Mouse (Mus musculus) kidney, adult 9 months (tissue): ENCODE data around the gene Slc8a1.
A peak's percentile ranks its signal among the peaks of the same experiment; 100 is the strongest.

Source experiments
- DNase-seq: peaks from one replicate; pipeline ENCODE4 v3.0.0; 2022

Slc8a1 gene

DNA sequence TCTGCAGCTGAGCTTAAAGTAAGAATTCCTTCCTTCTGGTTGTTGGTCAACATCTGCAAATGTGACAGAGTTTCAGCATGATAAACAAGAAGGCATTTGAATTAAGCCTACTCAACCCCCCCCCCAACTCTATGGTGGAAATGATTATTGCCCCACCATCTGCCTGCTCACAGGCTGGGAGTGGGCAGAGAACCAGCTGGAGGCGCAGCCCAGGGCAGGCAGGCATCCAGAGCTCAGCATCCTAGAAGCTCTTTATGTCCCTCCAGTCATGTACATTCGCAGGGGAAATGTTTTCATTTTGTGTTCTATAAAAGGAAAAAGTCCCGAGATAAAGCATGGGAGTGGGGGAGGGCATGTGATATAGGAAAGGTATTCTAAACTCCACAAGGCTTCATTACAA lies 235.4 kb downstream of the Slc8a1 start:
- DNase-seq, result no peak

DNA sequence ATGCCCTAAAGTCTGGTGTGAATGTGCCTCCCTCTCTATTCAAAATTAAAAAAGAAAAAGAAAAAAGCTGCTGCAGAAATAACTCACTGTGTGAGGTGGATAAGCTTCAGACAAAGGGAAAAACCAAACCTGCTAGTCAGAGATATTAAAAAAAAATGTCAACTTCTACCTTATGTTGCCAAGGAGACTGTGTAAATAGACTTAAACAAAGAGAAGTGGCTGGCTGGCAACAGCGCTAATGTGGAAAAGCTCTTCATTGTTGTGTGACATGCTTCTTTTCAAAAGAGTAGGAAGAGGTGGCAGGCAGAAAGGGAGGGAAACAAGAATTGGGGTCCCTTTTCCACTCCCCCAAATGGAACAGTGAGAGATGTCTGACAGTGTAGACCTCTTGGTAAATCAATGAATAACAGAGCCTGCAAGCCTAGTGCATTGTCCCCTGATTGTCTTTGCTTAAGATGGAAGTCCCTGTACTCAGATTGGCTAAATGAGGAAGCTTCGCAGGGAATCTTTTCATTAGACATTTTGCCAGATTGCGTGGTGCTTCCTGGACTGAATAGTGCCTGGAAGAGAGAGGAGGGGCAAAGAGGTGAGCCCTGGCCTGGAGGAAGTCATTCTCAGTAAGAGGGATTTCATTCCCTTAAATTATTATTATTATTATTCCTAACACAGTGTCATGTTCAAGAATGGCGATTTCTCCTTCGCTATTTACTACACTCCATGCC lies 237.3 kb downstream of the Slc8a1 start:
- DNase-seq, result no peak

GRCm38 (mm10) chr17:81497919-81498318 lies 240.3 kb downstream of the Slc8a1 start:
- peak; percentile 11 for DNase-seq

GRCm38 (mm10) chr17:81496616-81497015 lies 241.6 kb downstream of the Slc8a1 start:
- DNase-seq, result no peak

DNA sequence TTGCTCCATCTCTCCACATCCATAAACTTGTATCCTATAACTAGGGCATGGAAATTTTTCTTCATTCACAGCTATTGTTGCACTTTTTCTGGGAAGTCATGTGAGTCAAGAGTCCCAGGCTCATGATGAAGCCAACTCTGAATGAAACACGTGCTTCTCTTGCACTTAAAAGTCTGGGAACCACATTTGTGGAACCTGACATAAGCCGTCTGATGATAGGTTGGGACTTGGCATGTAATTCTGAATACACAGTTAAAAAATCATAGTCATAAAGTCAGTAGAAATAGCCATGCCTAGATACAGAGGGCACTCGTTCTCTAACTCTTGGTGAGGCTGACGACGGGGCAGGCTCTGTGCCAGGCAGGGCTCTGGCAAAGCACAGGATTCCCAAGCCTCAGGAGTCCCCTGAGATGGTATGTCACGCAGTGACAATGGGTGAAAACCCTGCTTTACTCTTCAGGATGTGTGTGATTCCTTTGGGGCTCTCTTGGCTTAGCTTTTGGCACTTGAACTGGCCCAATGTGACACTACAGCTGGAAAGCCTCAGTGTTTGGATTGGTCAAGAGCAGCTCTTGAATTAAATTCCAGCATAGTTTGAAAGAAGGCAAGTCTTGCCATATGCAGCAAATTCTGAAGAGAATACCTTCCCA lies 245.8 kb downstream of the Slc8a1 start:
- DNase-seq, result no peak

DNA sequence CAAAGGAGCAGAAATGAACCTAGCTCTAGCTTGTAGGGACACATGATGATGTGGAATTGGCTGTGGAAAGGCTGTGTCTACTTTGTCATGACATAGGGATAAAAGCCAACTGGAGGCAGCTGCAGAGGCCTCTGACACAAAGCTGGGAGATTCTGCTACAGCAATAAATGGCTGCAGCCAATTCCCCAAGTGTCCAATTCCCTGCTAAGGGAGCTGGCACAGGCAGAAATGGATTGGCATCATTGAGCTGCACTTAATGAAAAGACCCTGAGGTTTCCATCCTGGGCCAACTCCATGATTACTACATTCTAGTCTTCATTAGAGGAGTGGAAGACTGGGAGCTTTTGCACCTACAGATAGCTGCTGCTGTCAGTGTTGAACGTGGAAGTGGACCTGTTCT lies 251.8 kb downstream of the Slc8a1 start:
- no peak for DNase-seq

- DNase-seq, result no peak
Measured at GRCm38 (mm10) chr17:81481843-81482490, 256.2 kb downstream of the Slc8a1 start.

- peak; percentile 76 for DNase-seq
Measured at GRCm38 (mm10) chr17:81480351-81481161, 257.6 kb downstream of the Slc8a1 start.

DNA sequence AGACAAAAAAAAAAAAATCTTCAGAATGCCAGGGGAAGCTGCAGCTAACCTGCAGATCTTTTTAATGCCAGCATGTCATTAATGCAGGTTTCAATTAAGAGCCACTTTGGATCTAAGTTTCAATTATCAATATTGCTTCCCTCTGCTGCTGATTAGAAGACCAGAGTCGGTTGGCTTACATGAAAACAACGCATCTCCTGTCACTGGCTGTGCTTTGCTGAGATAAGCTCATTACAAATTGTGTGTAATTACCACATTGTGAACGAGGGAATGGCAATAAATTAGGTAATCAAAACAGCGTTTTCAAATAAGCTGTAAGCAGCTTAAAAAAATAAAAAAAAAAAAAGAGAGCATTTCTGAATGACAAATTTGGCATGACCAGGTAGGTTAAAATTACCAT lies 258.4 kb downstream of the Slc8a1 start:
- DNase-seq, result no peak

DNA sequence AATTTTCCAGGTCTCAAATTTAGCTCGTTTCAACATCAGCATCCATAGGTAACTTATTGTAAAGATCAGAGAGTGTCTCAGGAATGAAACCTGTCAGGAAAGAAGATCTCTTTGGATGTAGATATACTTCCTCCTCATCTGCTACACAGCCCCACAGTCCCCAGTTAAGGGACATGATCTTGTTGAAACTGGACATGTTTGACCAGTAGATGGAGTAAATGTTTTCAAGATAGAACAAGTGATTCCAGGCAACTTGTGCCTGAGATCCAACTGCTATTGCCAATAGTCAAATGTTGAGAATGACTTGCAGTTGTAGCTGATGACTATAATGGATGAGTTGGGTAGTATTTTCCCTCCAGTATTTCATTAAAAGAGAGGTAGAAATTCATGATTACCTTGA lies 260.8 kb downstream of the Slc8a1 start:
- peak; percentile 12 for DNase-seq

DNA sequence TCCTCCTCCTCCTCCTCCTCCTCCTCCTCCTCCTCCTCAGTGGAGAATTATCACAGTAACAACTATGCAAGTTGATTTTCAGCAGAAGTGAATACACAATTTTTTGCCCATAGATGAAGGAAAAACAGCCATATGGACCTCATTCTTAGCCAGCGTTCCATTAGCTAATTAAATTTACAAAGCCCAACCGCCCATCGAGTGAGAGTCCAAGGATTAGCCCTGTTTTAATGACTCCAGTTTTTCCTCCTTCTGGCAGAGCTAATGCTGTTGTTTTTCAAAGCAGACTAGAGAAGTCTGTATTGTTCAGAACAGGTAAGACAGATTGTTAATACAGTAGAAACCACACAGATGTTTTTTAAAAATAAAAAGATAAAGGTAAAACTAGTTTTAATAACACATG lies 264.8 kb downstream of the Slc8a1 start:
- DNase-seq, result no peak

DNA sequence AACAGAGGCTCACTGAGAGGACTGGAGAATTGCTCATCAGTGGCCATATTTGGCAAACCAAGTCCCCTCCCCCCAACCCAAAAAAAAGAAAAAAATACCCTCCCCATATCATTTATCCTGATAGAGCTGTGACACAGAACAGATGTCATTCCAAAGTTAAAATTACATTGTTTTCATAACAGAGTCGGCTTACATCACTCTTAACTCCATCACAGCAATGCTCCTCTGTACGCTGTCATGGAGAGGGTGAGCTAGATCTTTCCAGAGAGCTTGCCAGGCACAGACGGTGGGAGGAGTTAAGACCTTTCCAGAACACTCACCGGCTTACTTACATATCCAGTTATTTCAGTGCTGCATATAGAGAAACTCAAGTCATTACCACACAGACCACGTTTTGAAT lies 269.2 kb downstream of the Slc8a1 start:
- no peak for DNase-seq

GRCm38 (mm10) chr17:81459379-81459778 lies 278.8 kb downstream of the Slc8a1 start:
- no peak for DNase-seq

- DNase-seq, result no peak
Measured at GRCm38 (mm10) chr17:81455977-81456376, 282.2 kb downstream of the Slc8a1 start.

- no peak for DNase-seq
Measured at GRCm38 (mm10) chr17:81455269-81455668, 282.9 kb downstream of the Slc8a1 start.

DNA sequence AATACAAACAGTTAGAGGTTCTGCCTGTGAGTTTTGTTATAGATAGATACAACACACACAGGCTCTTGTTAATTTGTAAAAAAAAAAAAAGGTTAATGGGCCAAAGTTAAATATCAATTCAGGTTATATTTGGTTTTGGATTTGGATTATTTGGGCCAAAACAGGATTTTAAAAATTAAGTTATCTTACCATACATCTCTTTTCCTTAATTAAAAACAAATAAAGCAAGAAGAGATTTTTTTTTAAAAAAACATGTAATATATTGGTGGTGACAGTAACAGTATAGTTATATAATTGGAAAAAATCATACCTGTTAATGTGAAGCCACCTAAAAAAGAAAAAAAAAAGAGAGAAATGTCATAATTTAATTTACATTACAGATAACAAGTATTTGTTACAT lies 296.7 kb downstream of the Slc8a1 start, which contains the start of gene Gm11096:
Gene Gm11096, plus strand, starts transcription at position 301 of the 400 bp plus-strand sequence.
- no peak for DNase-seq

DNA sequence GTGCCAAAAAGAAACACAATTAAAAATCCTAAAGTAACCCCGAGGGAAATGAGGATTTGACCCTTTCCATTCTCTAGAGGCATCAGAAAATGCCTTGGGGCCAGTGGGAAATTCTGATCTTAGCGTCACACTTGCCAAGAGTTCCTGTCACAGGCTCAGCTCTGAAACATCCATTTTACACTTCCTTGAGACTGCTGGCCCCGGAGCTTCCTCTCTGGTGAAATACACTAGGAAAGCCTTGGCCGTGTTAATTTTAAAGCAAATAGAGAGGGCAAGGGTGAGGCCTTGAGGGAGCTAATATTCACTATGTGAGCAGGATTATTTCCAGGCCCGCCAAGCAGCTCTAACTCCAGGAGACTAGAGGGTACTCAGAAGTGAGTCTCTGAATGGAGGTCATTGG lies 305.0 kb downstream of the Slc8a1 start:
- peak; percentile 33 for DNase-seq

- no peak for DNase-seq
Measured at GRCm38 (mm10) chr17:81432733-81433132, 305.4 kb downstream of the Slc8a1 start.

GRCm38 (mm10) chr17:81427245-81427644 lies 310.9 kb downstream of the Slc8a1 start:
- DNase-seq, result no peak

DNA sequence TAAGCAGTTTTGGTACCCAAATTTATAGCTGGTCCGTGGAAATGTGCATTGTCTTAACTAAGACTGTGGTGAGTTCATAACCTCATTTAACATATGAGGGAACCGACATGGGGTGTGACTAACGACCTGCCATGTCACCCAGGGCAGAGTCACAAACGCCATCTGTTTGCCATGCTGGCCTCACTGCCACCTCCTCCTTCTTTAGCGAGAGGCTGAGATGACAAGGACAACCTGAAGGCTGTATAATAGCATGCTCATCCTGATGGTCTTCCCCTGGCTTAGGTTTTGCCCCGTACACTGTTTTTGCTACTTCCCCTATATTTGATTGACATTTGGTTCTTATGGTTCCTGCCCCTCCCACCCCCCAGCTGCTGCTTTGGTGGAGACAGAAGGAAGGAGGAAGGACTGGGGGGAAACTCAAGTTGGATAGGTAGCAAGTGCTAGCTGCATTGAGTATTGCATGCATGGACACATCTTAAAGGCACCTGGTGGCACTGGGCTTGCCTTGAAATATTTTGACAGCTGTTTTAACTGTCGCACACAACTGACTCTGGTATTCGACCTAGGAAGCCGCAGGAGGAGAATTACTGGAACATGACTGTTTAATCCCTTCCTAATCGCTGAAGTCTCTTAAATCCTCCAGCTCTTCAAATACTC lies 313.8 kb downstream of the Slc8a1 start:
- DNase-seq, result peak; percentile 4

DNA sequence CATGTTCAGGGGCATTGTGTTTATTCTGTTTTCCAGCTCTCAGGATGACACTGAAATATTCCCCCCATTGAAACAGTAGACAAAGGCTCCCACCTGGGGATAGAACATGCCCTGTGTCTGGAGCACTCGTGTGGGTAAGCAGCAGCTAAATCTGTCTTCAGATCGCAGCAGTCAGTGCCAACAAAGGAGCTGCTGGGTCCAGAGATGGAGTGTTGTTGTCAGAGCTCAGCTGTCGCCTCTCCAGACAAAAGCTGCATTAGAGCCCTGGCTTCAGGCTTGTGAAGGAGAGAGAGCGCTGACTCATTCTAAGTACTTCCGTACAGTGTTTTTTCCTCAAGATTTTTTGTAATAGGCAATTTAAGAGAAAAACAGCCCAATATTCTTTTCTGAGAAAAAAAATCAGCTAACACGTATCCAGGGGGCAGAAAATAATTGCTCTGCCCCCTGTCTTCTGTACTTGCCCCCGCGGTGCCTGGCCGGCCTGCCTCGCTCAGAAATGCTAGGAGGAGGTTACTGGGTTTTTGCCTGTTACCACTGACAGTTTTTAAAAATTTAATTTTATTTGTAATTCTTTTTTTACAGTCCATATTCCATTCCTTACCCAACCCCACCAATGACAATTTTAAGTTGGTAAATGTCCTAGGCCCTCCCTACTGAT lies 318.2 kb downstream of the Slc8a1 start:
- DNase-seq, result no peak
